Mouse (Mus musculus): ENCODE data around the gene Fndc8. TPM values are rescaled to one million over a fixed set of nuclear protein-coding genes. Genes with fewer than 3 reads are reported as not detected.
A peak's percentile ranks its signal among the peaks of the same experiment; 100 is the strongest.

Gene Fndc8
- total RNA-seq, 4 experiments from 2014 or later, result not detected

GRCm38 (mm10) chr11:82869506-82870172 lies 22.3 kb upstream of the Fndc8 start:
- no peak for DNase-seq (ENCODE audit: low spot score)

DNA sequence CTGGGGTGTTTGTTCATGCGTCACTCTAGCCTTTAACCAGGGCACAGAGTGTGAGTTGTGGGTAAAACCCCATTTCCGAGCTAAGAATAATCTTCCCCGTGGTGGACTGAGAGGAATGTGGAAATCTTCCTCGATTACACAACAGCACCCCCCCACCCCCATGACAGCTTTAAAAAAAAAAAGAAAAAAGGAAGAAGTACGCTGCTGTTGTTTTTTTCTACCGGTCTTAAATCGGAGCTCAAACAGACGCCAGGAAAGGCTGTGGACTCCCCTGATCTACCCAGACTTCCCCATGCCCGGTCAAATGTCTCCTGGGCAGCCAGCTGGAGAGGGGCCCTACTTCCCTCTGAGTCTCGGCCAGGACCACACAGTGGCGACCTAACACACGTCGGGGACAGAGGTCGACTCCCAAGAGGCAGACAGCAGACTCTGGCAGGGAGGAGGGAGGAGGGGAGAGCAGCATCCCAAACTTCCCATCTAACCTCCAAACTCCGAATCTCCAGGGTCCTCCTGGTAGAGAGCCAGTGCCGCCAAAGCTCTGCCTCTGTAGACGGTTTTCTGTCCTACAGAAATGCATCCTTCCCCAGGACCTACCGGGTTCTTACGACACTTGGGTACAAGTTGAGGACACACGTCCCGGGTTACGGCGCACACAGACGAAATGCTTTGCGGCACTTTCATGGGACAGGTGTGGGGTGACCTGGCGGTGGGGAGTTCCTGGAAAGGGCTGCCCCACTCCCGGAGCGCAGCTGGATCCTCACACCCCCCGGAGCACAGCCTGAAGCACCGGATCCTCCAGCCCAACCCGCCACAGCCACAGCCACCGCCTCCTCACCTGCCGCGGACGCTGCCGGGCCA lies 21.5 kb upstream of the Fndc8 start:
- peak; percentile 55 for DNase-seq (ENCODE audit: low spot score)

- DNase-seq (ENCODE audit: low spot score), result peak; percentile 87
Measured at GRCm38 (mm10) chr11:82871031-82871446, 20.9 kb upstream of the Fndc8 start, which contains the start of gene Rffl. Rffl (minus strand) TSS chr11:82871210.

GRCm38 (mm10) chr11:82874924-82875323 lies 17.0 kb upstream of the Fndc8 start:
- DNase-seq (ENCODE audit: low spot score), result no peak

- DNase-seq (ENCODE audit: low spot score), result no peak
Measured at GRCm38 (mm10) chr11:82875631-82876030, 16.3 kb upstream of the Fndc8 start.

GRCm38 (mm10) chr11:82877726-82878344 lies 14.1 kb upstream of the Fndc8 start:
- DNase-seq (ENCODE audit: low spot score), result no peak

- DNase-seq (ENCODE audit: low spot score), result no peak
Measured at GRCm38 (mm10) chr11:82883180-82883579, 8.7 kb upstream of the Fndc8 start.

DNA sequence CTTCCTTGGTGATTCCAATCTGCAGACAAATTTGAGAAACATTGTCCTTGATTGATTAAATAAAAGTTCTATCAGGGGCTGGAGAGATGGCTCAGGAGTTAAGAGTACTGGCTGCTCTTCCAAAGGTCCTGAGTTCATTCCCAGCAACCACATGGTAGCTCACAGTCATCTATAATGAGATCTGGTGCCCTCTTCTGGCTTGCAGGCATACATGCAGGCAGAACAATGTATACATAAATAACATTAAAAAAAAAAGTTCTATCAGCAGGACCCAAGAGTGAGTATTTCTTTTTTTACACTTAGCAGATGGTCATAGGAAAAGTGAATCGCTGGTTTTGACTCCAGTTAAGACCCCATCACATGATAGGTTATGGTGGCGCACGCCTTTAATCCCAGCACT lies 5.4 kb upstream of the Fndc8 start:
- no peak for DNase-seq (ENCODE audit: low spot score)

DNA sequence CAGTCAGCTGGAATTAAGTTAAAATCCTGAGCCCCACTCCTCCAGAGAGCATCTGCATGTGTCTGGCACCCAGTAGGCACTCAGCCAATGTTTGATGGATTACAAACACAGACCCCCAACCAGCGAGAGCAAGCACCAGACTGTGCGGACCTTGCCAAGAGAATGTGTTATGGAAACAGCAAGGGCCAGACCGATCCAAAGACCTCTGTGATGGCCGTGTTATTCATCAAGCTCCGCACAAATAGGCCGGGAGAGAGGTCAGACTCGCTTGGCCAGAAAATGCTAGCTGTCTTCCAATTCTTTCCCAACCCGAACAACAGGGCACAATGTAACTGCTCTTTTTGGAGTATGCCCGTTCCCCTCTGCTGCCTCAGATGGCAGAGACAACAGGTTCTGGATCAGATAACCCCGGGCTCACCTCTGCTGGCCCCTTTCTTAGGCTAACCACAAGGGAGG lies 3.4 kb upstream of the Fndc8 start:
- DNase-seq (ENCODE audit: low spot score), result no peak

DNA sequence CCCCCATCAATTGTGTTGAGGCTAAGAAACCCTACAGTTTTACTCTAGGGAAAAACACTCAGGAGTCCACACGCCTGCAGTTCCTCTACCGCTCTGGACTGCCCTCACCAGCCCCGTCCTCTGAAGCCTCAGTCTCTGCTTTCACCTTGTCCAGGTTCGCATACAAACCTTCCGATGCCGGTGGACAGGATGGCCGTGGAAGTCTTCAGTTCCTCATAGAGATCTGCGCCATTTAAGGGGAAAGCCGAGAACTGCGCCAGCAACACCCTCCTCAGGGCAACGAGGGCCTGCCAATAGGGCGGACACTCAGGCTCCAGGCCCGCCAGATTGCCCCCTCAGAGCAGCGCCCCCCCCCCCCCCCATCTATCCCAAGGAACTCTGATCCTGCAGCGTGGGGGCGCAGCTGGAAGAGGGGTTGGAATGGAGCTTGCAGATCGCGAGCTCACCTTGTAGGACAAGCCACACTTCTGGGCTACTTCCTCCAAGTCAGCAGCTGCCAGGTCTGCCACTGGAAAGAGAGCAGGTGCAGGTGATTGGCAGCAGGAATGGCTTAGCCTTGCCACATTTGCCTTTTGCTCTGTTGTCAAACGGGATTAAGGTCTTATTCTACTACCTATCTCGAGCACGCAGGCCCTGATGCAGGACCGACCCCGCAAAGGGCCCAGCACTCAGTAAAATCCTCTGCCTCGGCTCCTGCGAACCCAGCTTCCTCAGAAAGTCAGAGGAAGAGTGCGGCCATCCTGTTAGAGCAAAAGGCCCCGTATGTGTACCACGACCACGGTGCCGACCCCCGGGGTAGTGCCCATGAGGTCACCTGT lies 2.2 kb upstream of the Fndc8 start:
- no peak for DNase-seq (ENCODE audit: low spot score)

- peak; percentile 93 for DNase-seq (ENCODE audit: low spot score)
Measured at GRCm38 (mm10) chr11:82890342-82890762, 1.6 kb upstream of the Fndc8 start, which contains the start of gene Rad51d. Rad51d (minus strand) TSS chr11:82890614.

- no peak for DNase-seq (ENCODE audit: low spot score)
Measured at GRCm38 (mm10) chr11:82897478-82897877, 5.6 kb downstream of the Fndc8 start.

DNA sequence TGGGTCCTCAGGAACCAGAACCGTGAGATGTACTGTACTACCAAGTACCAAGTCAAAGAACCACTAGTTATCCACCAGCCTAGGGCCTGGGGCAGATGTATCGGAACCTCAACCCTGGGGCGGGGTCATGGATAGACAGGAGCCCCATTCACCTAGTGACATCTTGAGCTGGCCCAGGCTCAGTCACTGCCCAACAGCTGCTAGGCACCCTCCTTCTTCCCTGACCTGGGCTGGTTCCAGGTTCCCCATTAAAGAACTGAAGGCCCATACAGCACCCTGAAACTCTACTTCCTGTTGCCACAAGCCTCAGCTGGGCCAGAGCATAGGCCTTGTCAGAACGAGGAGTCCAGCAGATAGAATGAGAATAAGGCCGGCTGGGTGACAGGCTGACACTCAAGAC lies 7.8 kb downstream of the Fndc8 start:
- DNase-seq (ENCODE audit: low spot score), result no peak

GRCm38 (mm10) chr11:82901606-82902310 lies 9.8 kb downstream of the Fndc8 start:
- no peak for DNase-seq (ENCODE audit: low spot score)

DNA sequence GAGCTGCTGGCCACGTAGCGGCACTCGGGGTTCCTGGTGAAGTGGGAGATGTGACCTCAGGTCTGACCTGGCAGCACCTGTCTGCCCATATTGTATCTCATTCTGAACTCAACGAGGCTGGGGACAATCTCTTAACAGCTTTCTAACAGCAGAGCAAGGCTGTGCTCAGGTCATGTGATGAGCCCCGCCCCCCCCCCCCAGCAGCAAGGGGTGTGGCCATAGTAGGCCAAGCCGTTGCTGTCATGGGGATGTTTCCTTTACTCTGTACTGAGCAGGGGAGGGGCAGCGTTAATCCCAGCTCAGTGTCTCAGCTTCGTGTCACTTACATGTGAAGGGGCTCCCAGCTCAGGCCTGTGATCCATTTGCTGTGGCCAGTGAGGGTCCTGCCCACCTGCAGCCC lies 13.0 kb downstream of the Fndc8 start:
- no peak for DNase-seq (ENCODE audit: low spot score)

DNA sequence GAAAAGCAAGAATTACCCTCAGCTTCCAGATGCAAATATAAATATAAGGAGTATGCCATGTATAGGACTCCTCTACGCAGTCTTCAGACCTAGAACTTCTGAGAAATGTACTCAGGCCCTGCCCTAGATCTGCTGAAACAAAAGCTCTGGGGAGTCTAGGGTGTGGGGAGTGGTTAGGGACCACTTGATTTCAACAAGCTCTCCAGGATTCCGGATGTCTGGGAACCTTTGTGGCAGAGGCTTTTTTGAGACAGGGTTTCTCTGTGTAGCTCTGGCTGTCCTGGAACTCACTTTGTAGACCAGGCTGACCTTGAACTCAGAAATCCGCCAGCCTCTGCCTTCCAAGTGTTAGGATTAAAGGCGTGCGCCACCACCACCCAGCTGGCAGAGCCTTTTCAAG lies 13.9 kb downstream of the Fndc8 start:
- DNase-seq (ENCODE audit: low spot score), result no peak

DNA sequence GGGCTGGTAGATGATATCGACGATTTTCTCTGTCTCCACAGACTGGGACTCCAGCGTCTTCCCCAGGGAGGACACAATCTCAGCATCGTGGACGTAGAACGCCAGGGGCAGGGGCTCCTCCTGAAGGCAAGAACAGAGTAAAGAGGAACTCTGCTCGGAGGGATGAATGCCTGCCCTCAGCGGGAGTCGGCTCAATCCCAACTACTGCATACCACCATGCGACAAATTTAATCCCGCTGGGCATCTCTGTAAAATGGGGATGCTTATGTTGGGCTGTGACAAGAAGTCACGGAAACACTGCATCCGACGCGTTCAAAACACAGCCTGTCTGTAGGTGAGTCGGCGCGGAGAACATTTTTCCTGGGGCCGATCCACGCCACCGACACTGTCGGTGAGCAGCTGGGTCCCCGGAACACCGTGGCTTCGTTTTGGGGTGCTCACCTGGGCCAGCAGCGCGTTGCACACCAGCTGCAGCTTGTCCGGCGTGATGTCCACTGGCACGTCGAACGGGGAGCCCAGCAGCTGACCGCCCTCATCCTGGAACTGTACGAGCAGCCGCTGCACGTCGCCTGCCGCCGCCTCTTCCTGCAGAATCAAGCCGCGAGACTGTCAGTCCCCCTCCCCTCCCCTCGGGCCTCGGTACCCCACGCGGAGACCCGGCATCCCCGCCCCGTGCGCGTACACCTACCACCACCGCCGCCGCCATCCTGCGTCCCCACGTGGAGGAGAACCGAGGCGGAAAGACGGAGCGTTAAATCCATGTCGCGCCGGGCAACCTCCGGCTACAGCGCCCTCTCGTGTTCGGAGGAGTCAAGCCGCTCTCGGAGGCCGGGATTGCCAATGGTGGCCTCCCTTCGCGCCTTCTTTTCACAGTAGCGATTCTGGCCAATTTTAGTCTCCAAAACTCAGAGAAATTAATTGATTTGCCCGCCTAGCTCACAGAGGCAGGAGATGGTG lies 16.0 kb downstream of the Fndc8 start, which contains the start of gene Nle1:
Gene Nle1 (minus strand): TSS at position 761 of the 957 bp plus-strand sequence.
- peak; percentile 91 for DNase-seq (ENCODE audit: low spot score)

DNA sequence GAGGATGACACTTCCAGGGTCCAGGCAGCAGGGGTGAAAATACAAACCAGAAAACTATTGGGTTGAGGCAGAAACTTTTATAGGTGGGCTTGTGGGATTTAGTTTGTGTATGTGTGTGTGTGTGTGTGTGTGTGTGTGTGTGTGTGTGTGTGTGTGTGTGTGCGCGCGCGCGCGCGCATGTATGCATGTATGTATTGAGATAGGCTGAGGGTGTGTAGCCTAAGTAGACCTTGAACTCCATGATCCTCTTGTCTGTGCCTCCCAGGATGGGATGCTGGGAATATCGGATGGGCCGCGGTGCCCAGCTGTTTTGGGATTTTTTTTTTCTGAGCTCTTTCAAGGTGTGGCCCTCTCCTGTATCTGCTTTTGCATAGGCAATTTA lies 16.7 kb downstream of the Fndc8 start:
- DNase-seq (ENCODE audit: low spot score), result no peak

DNA sequence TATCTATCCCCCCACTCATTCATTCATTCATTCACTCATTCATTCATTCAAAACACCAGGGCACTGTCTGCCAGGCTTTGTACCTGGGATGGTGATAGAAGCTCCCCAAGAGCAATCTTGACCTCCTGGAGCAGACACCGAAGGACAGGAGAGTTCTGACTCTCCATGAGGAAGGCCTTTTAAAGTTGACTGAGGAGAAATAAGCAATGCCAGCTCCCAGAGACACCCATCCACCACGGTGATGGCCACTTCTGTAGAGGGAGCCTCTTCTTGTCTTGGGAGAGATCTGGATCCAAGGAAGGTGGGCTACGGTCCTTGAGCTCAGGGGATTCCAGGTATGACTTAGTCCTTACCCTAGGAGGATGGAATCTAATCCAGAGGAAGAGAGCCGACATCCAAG lies 18.3 kb downstream of the Fndc8 start, which contains the start of gene Unc45b:
Gene Unc45b (plus strand): TSS at position 301 of the 400 bp plus-strand sequence.
- no peak for DNase-seq (ENCODE audit: low spot score)

Data from heart, adult 8-10 months (tissue).